Mouse (Mus musculus) cerebellum, postnatal 4 days (tissue): Measurements from ENCODE around the gene BC051142.
A peak's percentile ranks its signal among the peaks of the same experiment; 100 is the strongest.

Source experiments
- DNase-seq, 2 experiments: peaks; one replicate each; pipeline ENCODE4 v3.0.0; 2022; ENCODE audit warnings: low spot score in 2 of 2, mixed read lengths in 1 of 2

Gene BC051142

GRCm38 (mm10) chr17:34398711-34399393 lies at the start of gene BC051142:
TSS of gene BC051142 (plus strand) at chr17:34398820.
- peak; percentile 54 to 83 for DNase-seq

GRCm38 (mm10) chr17:34349429-34349828 lies 49.2 kb upstream of the BC051142 start:
- DNase-seq: peak; percentile 66 to 84

GRCm38 (mm10) chr17:34354539-34354938 lies 44.1 kb upstream of the BC051142 start, which contains the start of gene Btnl2:
TSS of gene Btnl2 (plus strand) at chr17:34354822.
- no peak for DNase-seq

GRCm38 (mm10) chr17:34354940-34355339 lies 43.7 kb upstream of the BC051142 start:
- DNase-seq: no peak

- no peak for DNase-seq
These were observed 35.6 kb upstream of the BC051142 start for GRCm38 (mm10) chr17:34362954-34363546.

- no peak for DNase-seq
These were observed 34.8 kb upstream of the BC051142 start for GRCm38 (mm10) chr17:34363676-34364310.

GRCm38 (mm10) chr17:34365031-34365430 lies 33.6 kb upstream of the BC051142 start:
- DNase-seq: no peak

- DNase-seq: no peak
These were observed 28.1 kb upstream of the BC051142 start for GRCm38 (mm10) chr17:34370563-34370962.

GRCm38 (mm10) chr17:34373055-34373709 lies 25.4 kb upstream of the BC051142 start:
- DNase-seq: no peak

- no peak for DNase-seq
These were observed 21.8 kb upstream of the BC051142 start, which contains the start of gene Btnl1 for GRCm38 (mm10) chr17:34376847-34377246. TSS of gene Btnl1 (plus strand) at chr17:34377132.

GRCm38 (mm10) chr17:34377450-34378209 lies 21.0 kb upstream of the BC051142 start:
- no peak for DNase-seq

- DNase-seq: no peak
These were observed 19.9 kb upstream of the BC051142 start for GRCm38 (mm10) chr17:34378716-34379115.

- DNase-seq: peak in 1 of 2 experiments; percentile 34
These were observed 19.2 kb upstream of the BC051142 start for GRCm38 (mm10) chr17:34379451-34379850.

GRCm38 (mm10) chr17:34381876-34382275 lies 16.7 kb upstream of the BC051142 start:
- no peak for DNase-seq

- no peak for DNase-seq
These were observed 15.4 kb upstream of the BC051142 start for GRCm38 (mm10) chr17:34383212-34383611.

GRCm38 (mm10) chr17:34384699-34385098 lies 13.9 kb upstream of the BC051142 start:
- no peak for DNase-seq

GRCm38 (mm10) chr17:34386656-34387055 lies 12.0 kb upstream of the BC051142 start:
- DNase-seq: no peak

GRCm38 (mm10) chr17:34388513-34388912 lies 10.1 kb upstream of the BC051142 start:
- peak in 1 of 2 experiments; percentile 33 for DNase-seq

- no peak for DNase-seq
These were observed 7.1 kb upstream of the BC051142 start for GRCm38 (mm10) chr17:34391507-34391906.

GRCm38 (mm10) chr17:34392321-34392720 lies 6.3 kb upstream of the BC051142 start:
- peak in 1 of 2 experiments; percentile 13 for DNase-seq

- DNase-seq: no peak
These were observed 1.3 kb upstream of the BC051142 start for GRCm38 (mm10) chr17:34397357-34397756.
